Mouse (Mus musculus) bone marrow, adult 2 months (tissue): Measurements from ENCODE around the gene Cacna1e.

Source experiments
- CTCF ChIP-seq: fragments of 200-500 bp; IDR thresholded peaks from 2 replicates; pipeline ENCODE4 v1.5.1; 2011; ENCODE audit warnings: low read length, control low read depth; ENCODE audit not compliant: control insufficient read depth, insufficient read depth
- POLR2A ChIP-seq: fragments of 200-500 bp; IDR thresholded peaks from 2 replicates; pipeline ENCODE4 v1.6.1; 2011; ENCODE audit warnings: low read depth, mild to moderate bottlenecking, control low read depth, low read length, borderline replicate concordance; ENCODE audit not compliant: control insufficient read depth

- TF ChIP-seq POLR2A = no peak
- no peak for TF ChIP-seq CTCF
Observed at GRCm38 (mm10) chr1:154433520-154433919, 450.8 kb downstream of the Cacna1e start.
